Comparison of ENCODE assay signal across 15 mouse cellular contexts in genomic region chr5:106285152-106285551, GRCm38 (mm10).
A peak's percentile ranks its signal among the peaks of the same experiment; 100 is the strongest.
DNase-seq lines count a peak whose midpoint lies in the region; ATAC-seq and TF ChIP-seq lines count a peak whose summit lies in the region.
"Had no signal": no experiment of that assay in that cellular context is flagged by ENCODE, and none has a peak within 500 bp of the region (broad histone marks: within the 10 kb centered on the region; RNA-seq: fewer than 3 reads in every experiment).

No protein-coding gene starts in this region.

- intact Hi-C loops in heart, postnatal 25 days (cut with DNase I) = no loop called here

- H3K4me2 ChIP-seq in kidney, postnatal 0 days (ENCODE audit: low read length) = no peak overlapping the region
- no peak overlapping the region for H3K4me2 ChIP-seq in kidney, embryonic 14.5 days (replicated peaks; ENCODE audit: low read depth, low read length)
- no peak overlapping the region for H3K4me2 ChIP-seq in midbrain, embryonic 16.5 days (ENCODE audit: low read length)
- H3K4me2 ChIP-seq: embryonic facial prominence, embryonic 13.5 days; kidney, embryonic 15.5 days; limb, embryonic 15.5 days had no signal

- no peaks in the 10 kb centered on the region for H3K4me1 ChIP-seq in kidney, postnatal 0 days (replicated peaks; ENCODE audit: insufficient read depth, low read length)
- H3K4me1 ChIP-seq in kidney, embryonic 14.5 days (ENCODE audit: control insufficient read depth, insufficient read depth, low read length) = no peaks in the 10 kb centered on the region
- H3K4me1 ChIP-seq in embryonic facial prominence, embryonic 10.5 days = peaks cover 11% of the 10 kb centered on the region
- peaks cover 5% of the 10 kb centered on the region for H3K4me1 ChIP-seq in midbrain, embryonic 16.5 days (ENCODE audit: control insufficient read depth, insufficient read depth, low read length)
- H3K4me1 ChIP-seq in hindbrain, embryonic 10.5 days (replicated peaks) = peaks cover 11% of the 10 kb centered on the region
- H3K4me1 ChIP-seq: kidney, embryonic 15.5 days; limb, embryonic 15.5 days had no signal

- no peak overlapping the region for H3K9ac ChIP-seq in kidney, postnatal 0 days (ENCODE audit: low read depth, low read length)
- no peak overlapping the region for H3K9ac ChIP-seq in kidney, embryonic 14.5 days (ENCODE audit: low read depth, low read length)
- no peak overlapping the region for H3K9ac ChIP-seq in midbrain, embryonic 16.5 days (ENCODE audit: low read depth, low read length)
- H3K9ac ChIP-seq: embryonic facial prominence, embryonic 13.5 days; kidney, embryonic 15.5 days; limb, embryonic 15.5 days; liver, postnatal 0 days had no signal

- TF ChIP-seq CTCF in kidney, postnatal 0 days (IDR thresholded peaks at IDR 0.05; ENCODE audit: low read depth) = no peak

- ATAC-seq in kidney, postnatal 0 days (replicated peaks; ENCODE audit: low FRiP score, low read depth) = no peak
- no peak for ATAC-seq in kidney, embryonic 14.5 days (ENCODE audit: low FRiP score, low TSS enrichment)
- ATAC-seq in midbrain, embryonic 16.5 days = peak; percentile 42; the same call in 1 of the 2 replicates
- ATAC-seq: liver, postnatal 0 days; Patski had no signal

- H3K4me3 ChIP-seq in kidney, postnatal 0 days (replicated peaks; ENCODE audit: low read depth, low read length) = no peak overlapping the region
- no peak overlapping the region for H3K4me3 ChIP-seq in kidney, embryonic 14.5 days (ENCODE audit: low read length)
- no peak overlapping the region for H3K4me3 ChIP-seq in embryonic facial prominence, embryonic 10.5 days
- no peak overlapping the region for H3K4me3 ChIP-seq in midbrain, embryonic 16.5 days (ENCODE audit: low read depth, low read length)
- H3K4me3 ChIP-seq in hindbrain, embryonic 10.5 days = no peak overlapping the region
- H3K4me3 ChIP-seq: embryonic facial prominence, embryonic 13.5 days; kidney, embryonic 15.5 days; limb, embryonic 15.5 days had no signal

- H3K27me3 ChIP-seq in kidney, postnatal 0 days (ENCODE audit: insufficient read depth, low read length) = no peaks in the 10 kb centered on the region
- H3K27me3 ChIP-seq in kidney, embryonic 14.5 days (ENCODE audit: control insufficient read depth, insufficient read depth, low read length) = no peaks in the 10 kb centered on the region
- no peaks in the 10 kb centered on the region for H3K27me3 ChIP-seq in embryonic facial prominence, embryonic 10.5 days (replicated peaks; ENCODE audit: low read depth, poor library complexity, severe bottlenecking)
- no peaks in the 10 kb centered on the region for H3K27me3 ChIP-seq in midbrain, embryonic 16.5 days (ENCODE audit: control insufficient read depth, insufficient read depth, low read depth, low read length)
- H3K27me3 ChIP-seq in hindbrain, embryonic 10.5 days (ENCODE audit: insufficient read depth, poor library complexity, severe bottlenecking) = peaks cover 17% of the 10 kb centered on the region; the same call in 1 of the 2 replicates
- H3K27me3 ChIP-seq: embryonic facial prominence, embryonic 13.5 days; kidney, embryonic 15.5 days; limb, embryonic 15.5 days had no signal

- WGBS in kidney, postnatal 0 days = 18% methylated on average over 4 of the region's 4 CpGs
- WGBS in kidney, embryonic 14.5 days = 15% methylated on average over 4 of the region's 4 CpGs
- 6% methylated on average over 4 of the region's 4 CpGs for WGBS in embryonic facial prominence, embryonic 10.5 days
- WGBS in midbrain, embryonic 16.5 days = 5% methylated on average over 4 of the region's 4 CpGs
- WGBS in hindbrain, embryonic 10.5 days = 4% methylated on average over 4 of the region's 4 CpGs

- no peaks in the 10 kb centered on the region for H3K9me3 ChIP-seq in kidney, postnatal 0 days (replicated peaks; ENCODE audit: low read length)
- no peaks in the 10 kb centered on the region for H3K9me3 ChIP-seq in kidney, embryonic 14.5 days (ENCODE audit: control insufficient read depth, low read length)
- no peaks in the 10 kb centered on the region for H3K9me3 ChIP-seq in embryonic facial prominence, embryonic 10.5 days
- no peaks in the 10 kb centered on the region for H3K9me3 ChIP-seq in midbrain, embryonic 16.5 days (replicated peaks; ENCODE audit: control insufficient read depth, low read length, poor library complexity, severe bottlenecking)
- H3K9me3 ChIP-seq in hindbrain, embryonic 10.5 days = no peaks in the 10 kb centered on the region
- H3K9me3 ChIP-seq: kidney, embryonic 15.5 days; limb, embryonic 15.5 days had no signal

- H3K36me3 ChIP-seq in kidney, postnatal 0 days (ENCODE audit: insufficient read depth, low read length) = no peaks in the 10 kb centered on the region
- H3K36me3 ChIP-seq in kidney, embryonic 14.5 days (ENCODE audit: control insufficient read depth, insufficient read depth, low read length) = no peaks in the 10 kb centered on the region
- H3K36me3 ChIP-seq in embryonic facial prominence, embryonic 10.5 days (replicated peaks) = no peaks in the 10 kb centered on the region
- H3K36me3 ChIP-seq in midbrain, embryonic 16.5 days (ENCODE audit: control insufficient read depth, insufficient read depth, low read length) = no peaks in the 10 kb centered on the region
- H3K36me3 ChIP-seq in hindbrain, embryonic 10.5 days = no peaks in the 10 kb centered on the region
- H3K36me3 ChIP-seq: embryonic facial prominence, embryonic 13.5 days; kidney, embryonic 15.5 days; limb, embryonic 15.5 days had no signal

- peak; percentile 39 for DNase-seq in heart, adult 11 months
- no peak for DNase-seq in heart, postnatal 25 days (ENCODE audit: low spot score)
- DNase-seq in kidney, postnatal 0 days (ENCODE audit: low spot score) = peak; percentile 2
- peak; percentile 29 for DNase-seq in embryonic facial prominence, embryonic 10.5 days (ENCODE audit: low spot score)
- no peak for DNase-seq in hindbrain, embryonic 10.5 days (ENCODE audit: low spot score)
- DNase-seq: cerebellum, postnatal 10 days; liver, postnatal 0 days; thymus, postnatal 36 days had no signal

- no peak overlapping the region for H3K27ac ChIP-seq in kidney, postnatal 0 days
- H3K27ac ChIP-seq in kidney, embryonic 14.5 days (ENCODE audit: low read depth, low read length) = no peak overlapping the region
- H3K27ac ChIP-seq in embryonic facial prominence, embryonic 10.5 days (replicated peaks) = no peak overlapping the region; the same call in 1 of the 2 replicates
- no peak overlapping the region for H3K27ac ChIP-seq in midbrain, embryonic 16.5 days (ENCODE audit: low read length)
- H3K27ac ChIP-seq in hindbrain, embryonic 10.5 days = no peak overlapping the region
- H3K27ac ChIP-seq: embryonic facial prominence, embryonic 13.5 days; kidney, embryonic 15.5 days; limb, embryonic 15.5 days; stomach, postnatal 0 days had no signal

Comparison
In these comparisons a context has a peak if more than half of its experiments do, and no peak if none do; other contexts are left out.
1. DNase-seq: peak in heart, adult 11 months (single experiment), kidney, postnatal 0 days (single experiment) and embryonic facial prominence, embryonic 10.5 days (single experiment); none in heart, postnatal 25 days (single experiment) and hindbrain, embryonic 10.5 days (single experiment).